Mouse (Mus musculus): Measurements from ENCODE around the gene Cobll1. TPM values are rescaled to one million over a fixed set of nuclear protein-coding genes. Genes with fewer than 3 reads are reported as not detected.

Cobll1 gene
- total and polyA plus RNA-seq, 2 experiments, result 10.0 to 13.6 TPM

DNA sequence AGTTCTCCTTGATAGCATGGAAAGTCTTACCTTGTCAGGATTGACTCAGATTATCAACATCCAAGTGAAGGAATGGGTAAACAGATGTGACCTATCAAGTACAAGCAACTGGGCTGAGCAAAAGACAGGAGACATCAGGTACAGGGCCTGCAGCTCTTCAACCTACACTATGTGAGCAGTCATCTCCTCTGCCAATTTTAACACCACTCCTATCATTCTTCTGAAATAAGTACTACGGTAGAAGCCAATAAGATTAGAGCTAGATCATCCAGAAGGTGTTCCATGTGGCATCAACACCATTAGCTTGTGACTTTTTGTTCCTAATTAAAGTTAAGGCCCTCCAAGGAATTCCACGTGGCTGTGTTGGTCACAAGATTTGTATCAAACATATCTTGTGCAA is 121.3 kb downstream of the Cobll1 start:
- WGBS, result 88% methylated on average over 2 of the region's 2 CpGs
- H3K27ac ChIP-seq (replicated peaks; ENCODE audit: insufficient read depth, low read depth, low read length), result no peak overlapping the region

DNA sequence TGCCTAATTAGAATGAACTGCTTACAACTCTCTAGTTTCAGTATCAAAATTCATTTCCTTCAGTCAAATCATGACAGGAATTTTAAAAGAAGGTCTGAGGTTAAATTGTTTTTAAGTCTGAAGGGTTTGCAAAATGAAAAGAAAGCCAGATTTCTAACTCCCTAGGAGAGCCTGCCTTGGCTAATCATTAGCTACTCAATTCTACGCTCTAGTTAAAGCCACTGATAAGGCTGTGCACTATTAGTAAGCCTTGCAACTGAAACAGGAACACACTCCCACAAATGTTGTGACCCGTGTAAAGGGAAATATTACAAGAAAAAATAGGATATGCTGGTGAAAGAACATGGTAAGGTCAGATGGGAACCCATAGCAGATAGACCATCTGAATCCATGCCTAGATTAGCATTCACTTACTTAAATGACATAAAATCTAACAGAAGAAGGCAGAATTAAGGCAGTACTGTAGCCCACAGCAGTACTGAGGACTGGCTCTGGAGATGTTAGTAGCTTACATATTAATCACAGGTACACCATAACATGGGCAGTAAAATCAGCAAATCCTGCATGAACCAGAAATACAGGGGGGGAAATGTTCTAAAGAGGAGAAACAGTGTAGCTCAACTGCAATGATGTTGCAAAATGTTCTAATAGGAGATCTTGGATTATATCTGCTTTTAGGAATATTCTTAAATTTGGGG is 122.6 kb downstream of the Cobll1 start:
- 5% methylated on average over 2 of the region's 2 CpGs for WGBS
- Histone ChIP-seq H3K27me3 (ENCODE audit: control insufficient read depth, insufficient read depth, low read length) (no peaks in the 10 kb centered on the region), H3K4me3 (ENCODE audit: insufficient read depth, low read depth, low read length) (peak overlapping the region; percentile 20; the same call in 1 of the 2 replicates), H3K4me1 (ENCODE audit: control insufficient read depth, insufficient read depth, low read length) (peaks cover 20% of the 10 kb centered on the region; the same call in 1 of the 2 replicates), H3K36me3 (ENCODE audit: control insufficient read depth, insufficient read depth, low read length) (no peaks in the 10 kb centered on the region), H3K9ac (ENCODE audit: low read depth, low read length) (no peak overlapping the region), H3K27ac (replicated peaks; ENCODE audit: insufficient read depth, low read depth, low read length) (peak overlapping the region; percentile 39; the same call in 1 of the 2 replicates), H3K79me2 (ENCODE audit: control insufficient read depth, insufficient read depth, low read length) (peaks cover 5% of the 10 kb centered on the region; the same call in 1 of the 2 replicates)
- TF ChIP-seq CTCF (IDR thresholded peaks at IDR 0.05; ENCODE audit: low read depth, low read length) (no peak), POLR2A (IDR thresholded peaks at IDR 0.05; ENCODE audit: extremely low read depth, insufficient read depth, low read length) (no peak)
- peak; percentile 87 for DNase-seq (ENCODE audit: extremely low read depth, low read depth, low spot score)

More for the DNA sequence above, 121.3 kb downstream of the Cobll1 start:
- no peaks in the 10 kb centered on the region for H3K27me3 ChIP-seq (ENCODE audit: control insufficient read depth, insufficient read depth, low read length)
- H3K9ac ChIP-seq (ENCODE audit: low read depth, low read length), result no peak overlapping the region
- H3K4me1 ChIP-seq (ENCODE audit: control insufficient read depth, insufficient read depth, low read length), result peaks cover 30% of the 10 kb centered on the region; the same call in 1 of the 2 replicates
- H3K79me2 ChIP-seq (ENCODE audit: control insufficient read depth, insufficient read depth, low read length), result peaks cover 3% of the 10 kb centered on the region; the same call in 1 of the 2 replicates
- no peak overlapping the region for H3K4me3 ChIP-seq (ENCODE audit: insufficient read depth, low read depth, low read length)
- DNase-seq (ENCODE audit: extremely low read depth, low read depth, low spot score), result no peak
- TF ChIP-seq POLR2A (IDR thresholded peaks at IDR 0.05; ENCODE audit: extremely low read depth, insufficient read depth, low read length), result no peak
- TF ChIP-seq CTCF (IDR thresholded peaks at IDR 0.05; ENCODE audit: low read depth, low read length), result no peak
- H3K36me3 ChIP-seq (ENCODE audit: control insufficient read depth, insufficient read depth, low read length), result peaks cover 2% of the 10 kb centered on the region; the same call in 1 of the 2 replicates

DNA sequence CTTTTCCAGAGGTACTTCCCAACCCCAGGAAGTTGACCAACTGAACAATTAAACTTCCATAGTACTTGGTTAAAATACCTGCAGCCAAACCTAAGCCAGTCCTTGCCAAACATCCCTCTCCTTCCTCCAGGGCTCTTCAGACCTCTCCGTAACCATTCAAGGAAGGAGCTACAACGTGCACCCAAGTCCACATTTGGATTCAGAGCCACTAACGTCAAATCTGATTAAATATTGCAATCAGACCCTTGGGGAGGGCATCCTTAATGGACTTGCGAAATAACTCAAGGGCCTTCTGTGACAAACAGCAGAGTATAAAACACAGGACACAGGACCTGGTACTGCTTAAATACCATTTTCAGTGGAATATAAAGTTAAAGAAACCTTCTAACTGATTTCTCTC is 126.0 kb downstream of the Cobll1 start:
- Histone ChIP-seq H3K27ac (replicated peaks; ENCODE audit: insufficient read depth, low read depth, low read length) (no peak overlapping the region), H3K4me1 (ENCODE audit: control insufficient read depth, insufficient read depth, low read length) (peaks cover 7% of the 10 kb centered on the region; the same call in 1 of the 2 replicates), H3K36me3 (ENCODE audit: control insufficient read depth, insufficient read depth, low read length) (peaks cover 1% of the 10 kb centered on the region; the same call in 1 of the 2 replicates), H3K27me3 (ENCODE audit: control insufficient read depth, insufficient read depth, low read length) (no peaks in the 10 kb centered on the region), H3K4me3 (ENCODE audit: insufficient read depth, low read depth, low read length) (no peak overlapping the region), H3K9ac (ENCODE audit: low read depth, low read length) (no peak overlapping the region), H3K79me2 (ENCODE audit: control insufficient read depth, insufficient read depth, low read length) (peaks cover 2% of the 10 kb centered on the region; the same call in 1 of the 2 replicates)
- TF ChIP-seq CTCF (IDR thresholded peaks at IDR 0.05; ENCODE audit: low read depth, low read length) (no peak), POLR2A (IDR thresholded peaks at IDR 0.05; ENCODE audit: extremely low read depth, insufficient read depth, low read length) (no peak)
- WGBS, result 55% methylated on average over 4 of the region's 4 CpGs
- no peak for DNase-seq (ENCODE audit: extremely low read depth, low read depth, low spot score)

DNA sequence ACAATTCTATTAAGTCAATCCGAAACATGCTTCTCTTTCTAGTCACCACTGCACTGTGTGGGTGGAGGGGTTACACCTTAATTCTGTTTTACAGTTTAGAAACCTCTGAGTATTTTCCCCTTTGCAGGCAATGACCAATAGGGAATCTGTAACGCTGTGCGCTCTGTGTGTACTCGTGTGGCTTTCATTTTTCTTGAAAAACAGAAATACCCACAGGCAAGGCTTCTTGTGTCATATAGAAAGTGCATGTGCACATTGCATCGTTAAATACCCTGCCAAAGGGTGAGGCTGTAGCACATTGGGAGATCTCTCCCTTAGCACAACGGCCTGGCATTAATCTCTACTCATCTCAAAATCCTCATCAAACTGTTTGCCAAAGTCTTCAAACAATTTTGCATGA is 134.6 kb downstream of the Cobll1 start:
- H3K79me2 ChIP-seq (ENCODE audit: control insufficient read depth, insufficient read depth, low read length), result no peaks in the 10 kb centered on the region; the same call in 1 of the 2 replicates
- H3K4me3 ChIP-seq (ENCODE audit: insufficient read depth, low read depth, low read length), result no peak overlapping the region
- no peak for DNase-seq (ENCODE audit: extremely low read depth, low read depth, low spot score)
- no peak overlapping the region for H3K27ac ChIP-seq (replicated peaks; ENCODE audit: insufficient read depth, low read depth, low read length)
- H3K9ac ChIP-seq (ENCODE audit: low read depth, low read length), result no peak overlapping the region
- H3K36me3 ChIP-seq (ENCODE audit: control insufficient read depth, insufficient read depth, low read length), result peaks cover 50% of the 10 kb centered on the region
- 94% methylated on average over 6 of the region's 6 CpGs for WGBS
- H3K4me1 ChIP-seq (ENCODE audit: control insufficient read depth, insufficient read depth, low read length), result peaks cover 1% of the 10 kb centered on the region; the same call in 1 of the 2 replicates
- no peaks in the 10 kb centered on the region for H3K27me3 ChIP-seq (ENCODE audit: control insufficient read depth, insufficient read depth, low read length)
- TF ChIP-seq CTCF (IDR thresholded peaks at IDR 0.05; ENCODE audit: low read depth, low read length) (no peak), POLR2A (IDR thresholded peaks at IDR 0.05; ENCODE audit: extremely low read depth, insufficient read depth, low read length) (no peak)

DNA sequence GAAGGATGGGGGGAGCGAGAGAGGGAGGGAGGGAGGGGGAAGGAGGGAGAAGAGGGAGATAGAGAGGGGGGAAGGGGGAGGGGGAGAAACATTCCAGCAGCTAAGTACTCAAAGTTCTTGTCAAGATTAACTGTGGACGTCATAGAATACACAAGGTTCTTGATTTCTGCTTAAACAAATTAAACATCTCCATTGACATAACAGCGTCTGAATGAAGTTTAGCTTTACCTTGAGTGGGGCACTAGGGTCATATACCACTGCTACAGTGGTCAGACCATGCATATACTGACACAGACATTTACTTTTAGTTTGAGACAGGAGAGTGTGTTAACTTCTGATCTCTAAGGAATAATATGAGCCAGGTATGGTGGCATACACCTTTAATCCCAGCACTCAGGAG is 135.4 kb downstream of the Cobll1 start:
- peaks cover 55% of the 10 kb centered on the region for H3K36me3 ChIP-seq (ENCODE audit: control insufficient read depth, insufficient read depth, low read length)
- no peak overlapping the region for H3K9ac ChIP-seq (ENCODE audit: low read depth, low read length)
- H3K4me3 ChIP-seq (ENCODE audit: insufficient read depth, low read depth, low read length), result no peak overlapping the region
- TF ChIP-seq POLR2A (IDR thresholded peaks at IDR 0.05; ENCODE audit: extremely low read depth, insufficient read depth, low read length) (no peak), CTCF (IDR thresholded peaks at IDR 0.05; ENCODE audit: low read depth, low read length) (no peak)
- H3K27ac ChIP-seq (replicated peaks; ENCODE audit: insufficient read depth, low read depth, low read length), result no peak overlapping the region
- DNase-seq (ENCODE audit: extremely low read depth, low read depth, low spot score), result no peak
- WGBS, result 83% methylated on average over 3 of the region's 3 CpGs
- H3K4me1 ChIP-seq (ENCODE audit: control insufficient read depth, insufficient read depth, low read length), result peaks cover 1% of the 10 kb centered on the region; the same call in 1 of the 2 replicates
- no peaks in the 10 kb centered on the region for H3K27me3 ChIP-seq (ENCODE audit: control insufficient read depth, insufficient read depth, low read length)
- H3K79me2 ChIP-seq (ENCODE audit: control insufficient read depth, insufficient read depth, low read length), result no peaks in the 10 kb centered on the region; the same call in 1 of the 2 replicates

DNA sequence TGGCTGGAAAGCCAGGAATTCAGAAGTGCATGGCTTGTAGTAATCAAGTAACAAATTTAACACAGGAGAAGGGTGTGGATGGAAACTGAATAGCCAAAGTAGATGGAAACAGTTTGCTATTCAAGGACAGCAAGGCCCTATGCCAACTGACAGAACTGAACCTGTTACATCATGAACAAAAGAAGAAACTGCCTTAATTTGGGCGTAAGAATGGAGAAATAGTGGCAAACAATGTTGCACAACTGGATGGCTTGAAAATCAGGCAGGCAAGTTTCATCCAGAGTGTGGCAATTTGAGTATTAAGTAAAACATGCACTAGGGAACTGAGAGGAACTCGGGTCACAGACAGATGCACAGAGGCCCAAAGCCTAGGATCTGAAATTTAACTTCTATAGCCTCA is 137.8 kb downstream of the Cobll1 start:
- Histone ChIP-seq H3K27me3 (ENCODE audit: control insufficient read depth, insufficient read depth, low read length) (no peaks in the 10 kb centered on the region), H3K9ac (ENCODE audit: low read depth, low read length) (no peak overlapping the region), H3K79me2 (ENCODE audit: control insufficient read depth, insufficient read depth, low read length) (no peaks in the 10 kb centered on the region; the same call in 1 of the 2 replicates), H3K27ac (replicated peaks; ENCODE audit: insufficient read depth, low read depth, low read length) (no peak overlapping the region), H3K4me3 (ENCODE audit: insufficient read depth, low read depth, low read length) (no peak overlapping the region), H3K4me1 (ENCODE audit: control insufficient read depth, insufficient read depth, low read length) (peaks cover 1% of the 10 kb centered on the region; the same call in 1 of the 2 replicates), H3K36me3 (ENCODE audit: control insufficient read depth, insufficient read depth, low read length) (peaks cover 61% of the 10 kb centered on the region)
- WGBS, result 22% methylated on average over 2 of the region's 2 CpGs
- TF ChIP-seq CTCF (IDR thresholded peaks at IDR 0.05; ENCODE audit: low read depth, low read length) (no peak), POLR2A (IDR thresholded peaks at IDR 0.05; ENCODE audit: extremely low read depth, insufficient read depth, low read length) (no peak)
- DNase-seq (ENCODE audit: extremely low read depth, low read depth, low spot score), result peak; percentile 74

Measured in liver, adult 2 months (tissue).